Mouse (Mus musculus): ENCODE measurements around the gene Sema4c. TPM values are rescaled to one million over a fixed set of nuclear protein-coding genes. Genes with fewer than 3 reads are reported as not detected.

Sema4c gene
- total and polyA plus RNA-seq, 3 experiments = 0.70 to 3.4 (median 1.5) TPM

DNA sequence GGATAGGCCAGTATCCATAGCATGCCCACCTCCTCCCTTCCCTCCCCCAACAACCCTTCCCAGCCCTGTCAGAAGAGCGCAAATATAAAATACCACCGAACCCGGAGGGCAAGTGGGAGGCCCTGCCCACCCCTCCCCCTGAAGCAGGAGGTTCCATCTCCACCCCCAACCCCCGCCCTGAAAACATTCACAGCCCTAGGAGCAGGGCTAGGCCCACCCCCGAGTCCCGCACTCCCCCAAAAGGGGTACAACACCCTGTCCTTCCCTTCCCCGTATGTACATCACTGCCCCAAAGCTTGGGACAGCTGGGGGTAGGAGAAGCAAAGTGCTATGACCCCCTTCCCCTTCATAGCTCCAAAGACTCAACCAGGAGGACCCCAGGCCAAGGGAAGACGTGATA is 9.4 kb downstream of the Sema4c start:
- H3K36me3 ChIP-seq (replicated peaks in 1 of 2; ENCODE audit: control insufficient read depth in 1 of 2, insufficient read depth in 1 of 2, low read length in 1 of 2) = peaks cover 26 to 50% of the 10 kb centered on the region in 2 experiments
- in situ Hi-C loops (cut with MboI; ENCODE audit: low pct_ligation_motif_present, low pct_unique_long_range_greater_than_20kb, low sequenced_read_pairs) = no loop called here
- no peak for DNase-seq (ENCODE audit: extremely low read depth)
- no peak overlapping the region for H3K4me3 ChIP-seq (replicated peaks in 1 of 3; ENCODE audit: low read depth in 2 of 3, low read length in 2 of 3, poor library complexity in 1 of 3)
- H3K27ac ChIP-seq (ENCODE audit: insufficient read depth, low read depth) = no peak overlapping the region
- H3K9me3 ChIP-seq (replicated peaks; ENCODE audit: low read length) = no peaks in the 10 kb centered on the region
- H3K79me2 ChIP-seq (replicated peaks; ENCODE audit: control insufficient read depth, extremely low read depth, insufficient read depth, poor library complexity, severe bottlenecking) = no peaks in the 10 kb centered on the region
- no peaks in the 10 kb centered on the region for H3K27me3 ChIP-seq (replicated peaks)
- H3K9ac ChIP-seq (ENCODE audit: insufficient read depth, low read depth) = no peak overlapping the region
- dilution Hi-C loops (cut with MboI; ENCODE audit: extremely low pct_ligation_motif_present, extremely low pct_unique_long_range_greater_than_20kb, low sequenced_read_pairs) = no loop called here
- TF ChIP-seq CTCF (conservative IDR thresholded peaks at IDR 0.05 in 1 of 2, IDR thresholded peaks at IDR 0.05 in 1 of 2; ENCODE audit: low read depth in 2 of 2, low read length in 2 of 2) (no peak), SIN3A (IDR thresholded peaks at IDR 0.05; ENCODE audit: low read length) (no peak), GABPA (IDR thresholded peaks at IDR 0.05; ENCODE audit: insufficient replicate concordance, low read depth, low read length) (no peak), JUN (IDR thresholded peaks at IDR 0.05; ENCODE audit: insufficient read depth, low read depth, low read length) (no peak), TBP (conservative IDR thresholded peaks at IDR 0.05; ENCODE audit: low read depth, low read length) (no peak), RAD21 (IDR thresholded peaks at IDR 0.05; ENCODE audit: low read depth, low read length) (no peak), E2F4 (IDR thresholded peaks at IDR 0.05; ENCODE audit: insufficient replicate concordance, low read depth, low read length) (no peak), USF2 (conservative IDR thresholded peaks at IDR 0.05; ENCODE audit: low read depth, low read length) (no peak), JUND (conservative IDR thresholded peaks at IDR 0.05; ENCODE audit: low read depth, low read length) (no peak)
- peaks cover 2 to 10% of the 10 kb centered on the region in 2 experiments; a peak in 3 of 4 replicates for H3K4me1 ChIP-seq (ENCODE audit: control insufficient read depth in 1 of 2, insufficient read depth in 2 of 2)
- H3K4me2 ChIP-seq (ENCODE audit: insufficient read depth, low read depth, poor library complexity, severe bottlenecking) = no peak overlapping the region

GRCm38 (mm10) chr1:36547981-36548598 is 10.1 kb downstream of the Sema4c start:
- H3K4me3 ChIP-seq (replicated peaks in 1 of 3; ENCODE audit: low read depth in 2 of 3, low read length in 2 of 3, poor library complexity in 1 of 3) = no peak overlapping the region
- no peaks in the 10 kb centered on the region for H3K9me3 ChIP-seq (replicated peaks; ENCODE audit: low read length)
- H3K79me2 ChIP-seq (replicated peaks; ENCODE audit: control insufficient read depth, extremely low read depth, insufficient read depth, poor library complexity, severe bottlenecking) = no peaks in the 10 kb centered on the region
- no peak overlapping the region for H3K9ac ChIP-seq (ENCODE audit: insufficient read depth, low read depth)
- in situ Hi-C loops (cut with MboI; ENCODE audit: low pct_ligation_motif_present, low pct_unique_long_range_greater_than_20kb, low sequenced_read_pairs) (no loop called here), dilution Hi-C loops (cut with MboI; ENCODE audit: extremely low pct_ligation_motif_present, extremely low pct_unique_long_range_greater_than_20kb, low sequenced_read_pairs) (no loop called here)
- DNase-seq (ENCODE audit: extremely low read depth) = no peak
- TF ChIP-seq USF2 (conservative IDR thresholded peaks at IDR 0.05; ENCODE audit: low read depth, low read length) = no peak
- no peak for TF ChIP-seq ELF1 (IDR thresholded peaks at IDR 0.05; ENCODE audit: low read depth, low read length)
- TF ChIP-seq RCOR1 (conservative IDR thresholded peaks at IDR 0.05; ENCODE audit: low read depth, low read length) = no peak
- TF ChIP-seq BHLHE40 (IDR thresholded peaks at IDR 0.05; ENCODE audit: low read depth, low read length) = no peak
- no peak for TF ChIP-seq MAX (IDR thresholded peaks at IDR 0.05; ENCODE audit: low read length)
- TF ChIP-seq NRF1 (IDR thresholded peaks at IDR 0.05; ENCODE audit: low read depth, low read length) = no peak
- no peak for TF ChIP-seq E2F4 (IDR thresholded peaks at IDR 0.05; ENCODE audit: insufficient replicate concordance, low read depth, low read length)
- TF ChIP-seq KAT2A (IDR thresholded peaks at IDR 0.05; ENCODE audit: insufficient replicate concordance, low read length) = no peak
- no peak for TF ChIP-seq CTCF (conservative IDR thresholded peaks at IDR 0.05 in 1 of 2, IDR thresholded peaks at IDR 0.05 in 1 of 2; ENCODE audit: low read depth in 2 of 2, low read length in 2 of 2)
- no peak for TF ChIP-seq ETS1 (conservative IDR thresholded peaks at IDR 0.05; ENCODE audit: low read depth, low read length)
- no peak for TF ChIP-seq POLR2AphosphoS2 (IDR thresholded peaks at IDR 0.05; ENCODE audit: low read depth, low read length)
- no peak for TF ChIP-seq JUN (IDR thresholded peaks at IDR 0.05; ENCODE audit: insufficient read depth, low read depth, low read length)
- TF ChIP-seq HCFC1 (IDR thresholded peaks at IDR 0.05; ENCODE audit: low read depth, low read length) = no peak
- TF ChIP-seq RAD21 (IDR thresholded peaks at IDR 0.05; ENCODE audit: low read depth, low read length) = no peak
- TF ChIP-seq TBP (conservative IDR thresholded peaks at IDR 0.05; ENCODE audit: low read depth, low read length) = no peak
- H3K36me3 ChIP-seq (replicated peaks in 1 of 2; ENCODE audit: control insufficient read depth in 1 of 2, insufficient read depth in 1 of 2, low read length in 1 of 2) = peaks cover 26 to 52% of the 10 kb centered on the region in 2 experiments
- H3K4me2 ChIP-seq (ENCODE audit: insufficient read depth, low read depth, poor library complexity, severe bottlenecking) = no peak overlapping the region
- H3K27ac ChIP-seq (ENCODE audit: insufficient read depth, low read depth) = no peak overlapping the region
- no peaks in the 10 kb centered on the region for H3K27me3 ChIP-seq (replicated peaks)
- peaks cover 2 to 10% of the 10 kb centered on the region in 2 experiments; a peak in 3 of 4 replicates for H3K4me1 ChIP-seq (ENCODE audit: control insufficient read depth in 1 of 2, insufficient read depth in 2 of 2)

Measured in CH12.LX (cell line).